Mouse (Mus musculus) cerebellum, postnatal 10 days (tissue): ENCODE measurements around the gene Dbndd2.

Experiments used
- DNase-seq, 2 experiments: peaks; one replicate each; pipeline ENCODE4 v3.0.0; 2021; ENCODE audit warnings: mixed read lengths in 2 of 2

Gene Dbndd2

DNA sequence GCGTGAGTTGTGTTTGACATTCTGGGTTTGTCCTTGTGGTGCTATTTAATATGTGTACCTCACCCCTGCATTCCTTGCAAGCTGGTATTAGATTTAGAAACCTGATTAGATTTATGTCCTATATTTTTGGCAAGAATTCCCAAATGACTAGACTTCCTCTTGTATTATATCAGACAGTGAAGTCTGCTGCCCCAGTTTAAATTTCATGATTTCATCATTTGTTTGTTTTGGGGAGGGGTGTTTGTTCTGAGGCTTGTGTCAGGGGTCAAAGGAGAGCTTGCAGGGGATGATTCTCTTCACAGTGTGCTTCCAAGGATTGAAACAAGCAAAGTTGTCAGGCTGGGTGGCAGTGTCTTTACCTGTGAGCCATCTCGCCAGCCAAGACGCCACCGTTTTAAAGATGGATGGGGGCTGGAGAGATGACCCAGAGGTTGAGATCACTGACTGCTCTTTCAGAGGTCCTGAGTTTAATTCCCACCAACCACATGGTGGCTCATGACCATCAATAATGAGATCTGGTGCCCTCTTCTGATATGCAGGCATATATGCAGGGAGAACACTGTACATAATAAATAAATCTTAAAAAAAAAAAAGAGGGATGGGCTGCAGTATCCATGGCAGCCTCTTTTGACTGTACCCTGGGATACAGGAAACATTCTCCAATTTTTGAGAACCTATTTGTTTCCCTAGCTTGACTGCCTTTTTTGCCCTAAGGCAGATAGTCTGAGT is 19.9 kb downstream of the Dbndd2 start:
- no peak for DNase-seq

DNA sequence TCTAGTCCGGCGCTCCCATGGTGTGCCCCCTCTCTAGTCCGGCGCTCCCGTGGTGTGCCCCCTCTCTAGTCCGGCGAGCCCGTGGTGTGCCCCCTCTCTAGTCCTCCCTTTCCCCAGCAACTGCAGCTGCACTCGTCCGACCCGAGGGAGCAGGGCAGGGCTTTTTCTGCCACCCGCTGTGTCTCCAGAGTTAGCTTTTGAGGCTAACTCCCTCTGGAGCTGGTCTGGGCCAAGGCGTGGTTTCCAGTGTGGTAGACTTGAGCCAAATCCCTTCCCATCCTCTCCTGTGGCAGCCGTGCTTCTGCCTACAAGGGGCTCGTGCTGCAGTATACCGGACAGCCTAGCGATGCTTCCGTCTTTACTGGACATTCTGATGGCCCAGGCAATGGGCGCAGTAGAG is 21.9 kb downstream of the Dbndd2 start:
- no peak for DNase-seq

DNA sequence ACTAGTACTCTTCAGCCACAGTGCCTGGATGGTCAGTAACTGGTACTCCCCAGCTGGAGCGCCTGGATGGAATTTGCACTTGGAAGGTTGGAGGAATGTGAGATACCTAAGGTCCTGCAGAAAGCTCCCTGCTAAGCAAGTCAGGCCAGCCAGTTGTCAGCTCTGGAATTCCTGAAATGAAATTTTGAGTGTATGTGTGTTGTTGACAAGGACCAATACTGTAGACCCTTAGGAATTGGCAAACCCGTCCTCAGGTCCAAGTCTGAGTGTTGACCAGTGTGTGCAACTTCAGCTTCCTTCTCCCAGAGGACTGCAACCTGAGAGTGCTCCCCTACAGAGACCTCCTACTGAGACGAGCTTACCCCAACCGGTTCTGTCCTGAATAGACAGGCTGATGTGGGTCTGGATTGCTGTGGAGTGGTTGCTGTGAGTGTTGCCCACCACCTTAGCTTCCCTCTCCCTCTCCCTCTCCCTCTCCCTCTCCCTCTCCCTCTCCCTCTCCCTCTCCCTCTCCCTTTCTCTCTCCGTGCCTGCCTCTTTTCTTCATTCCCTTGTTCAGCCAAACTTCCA is 24.8 kb downstream of the Dbndd2 start:
- no peak for DNase-seq

DNA sequence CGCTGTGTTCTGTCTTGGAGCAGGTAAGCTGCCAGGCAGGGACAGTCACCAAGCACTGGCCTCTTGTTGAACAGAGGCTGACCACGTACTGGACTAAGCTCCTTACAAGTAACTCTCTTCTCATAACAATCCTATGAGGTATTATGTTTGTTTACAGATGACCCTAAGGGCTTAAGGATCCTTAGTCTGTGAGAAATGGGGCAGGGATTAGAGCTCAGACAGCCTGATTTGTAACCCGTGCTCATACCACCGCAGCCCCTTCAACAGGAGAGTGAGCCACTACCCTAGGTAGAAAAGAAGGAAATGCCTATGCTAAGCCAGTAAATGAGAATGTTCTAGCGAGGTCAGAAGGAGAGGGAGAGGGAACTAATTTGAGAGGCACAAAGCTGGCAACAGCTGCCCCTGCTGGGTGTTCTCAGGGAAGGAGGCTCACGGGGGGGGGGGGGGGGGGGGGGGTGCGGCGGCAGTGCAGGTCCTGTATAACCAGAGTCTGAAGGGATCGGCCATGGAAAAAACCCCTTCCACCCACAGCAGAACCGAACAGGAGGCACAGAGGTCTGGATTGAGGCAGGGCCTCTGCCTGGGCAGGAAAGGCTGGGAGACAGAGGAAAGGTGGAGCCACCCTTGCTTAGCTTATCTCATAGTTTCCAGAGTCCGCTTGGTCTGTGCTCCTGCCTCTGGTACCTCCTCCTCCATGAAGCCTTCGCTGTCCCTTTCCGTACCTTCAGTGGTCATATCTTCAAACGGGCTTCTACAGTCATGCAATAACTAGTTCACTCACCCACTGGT is 26.4 kb downstream of the Dbndd2 start:
- no peak for DNase-seq

DNA sequence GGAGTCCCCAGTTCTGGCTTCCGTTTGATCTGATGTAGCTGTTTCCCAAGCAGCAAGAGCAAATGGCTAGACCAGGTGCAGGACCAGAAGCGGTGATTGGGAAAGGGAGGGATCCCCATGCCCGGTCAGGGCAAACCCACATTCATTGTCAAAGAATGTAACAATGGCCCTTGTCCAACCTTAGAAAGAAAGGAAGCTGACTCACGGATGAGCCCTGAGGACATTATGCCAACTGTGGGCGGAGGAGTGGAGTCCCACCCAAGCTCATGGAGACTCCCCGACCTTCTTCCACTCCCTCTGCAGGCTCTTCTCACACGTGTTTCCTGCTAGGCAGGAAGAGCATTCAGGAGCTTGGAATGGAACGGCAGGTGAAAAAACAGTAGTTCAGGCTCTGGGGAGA is 27.5 kb downstream of the Dbndd2 start:
- DNase-seq: no peak

DNA sequence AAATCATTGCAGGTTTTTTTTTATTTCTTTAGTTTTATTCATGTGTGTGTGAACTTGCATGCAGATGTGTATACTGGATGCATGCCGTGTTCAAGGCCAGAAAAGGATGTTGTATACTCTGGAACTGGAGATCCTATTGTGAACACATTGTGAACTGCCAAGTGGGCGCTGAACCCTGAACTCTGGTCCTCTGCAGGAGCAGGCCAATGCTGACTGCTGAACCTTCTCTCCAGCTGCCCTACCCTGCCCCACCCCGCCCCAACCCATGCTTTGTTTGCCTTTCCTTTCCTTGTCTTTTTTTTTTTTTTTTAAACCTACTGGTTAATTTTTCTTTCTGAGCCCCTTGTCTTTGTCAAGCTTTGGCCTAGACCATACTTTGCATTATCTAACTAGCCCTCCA is 29.0 kb downstream of the Dbndd2 start:
- no peak for DNase-seq

DNA sequence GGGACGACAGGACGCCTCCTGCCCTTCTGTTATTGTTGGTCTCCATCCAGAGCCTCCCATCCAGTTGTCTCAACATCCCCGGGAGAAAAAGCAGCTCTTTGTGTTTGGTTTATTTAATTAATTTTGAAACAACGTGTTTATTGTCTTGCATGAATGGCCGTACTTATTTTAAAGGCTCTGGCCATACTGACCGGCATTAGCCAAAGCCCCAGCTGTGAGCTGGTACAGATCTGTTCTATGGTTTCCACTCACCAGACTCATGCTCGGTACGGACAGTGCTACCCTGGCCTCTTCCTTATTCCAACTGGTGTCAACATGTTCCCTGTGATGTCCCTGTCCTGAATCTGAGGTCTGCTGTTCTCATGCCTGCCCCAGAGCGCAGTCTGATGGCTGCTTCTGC is 30.0 kb downstream of the Dbndd2 start:
- no peak for DNase-seq

DNA sequence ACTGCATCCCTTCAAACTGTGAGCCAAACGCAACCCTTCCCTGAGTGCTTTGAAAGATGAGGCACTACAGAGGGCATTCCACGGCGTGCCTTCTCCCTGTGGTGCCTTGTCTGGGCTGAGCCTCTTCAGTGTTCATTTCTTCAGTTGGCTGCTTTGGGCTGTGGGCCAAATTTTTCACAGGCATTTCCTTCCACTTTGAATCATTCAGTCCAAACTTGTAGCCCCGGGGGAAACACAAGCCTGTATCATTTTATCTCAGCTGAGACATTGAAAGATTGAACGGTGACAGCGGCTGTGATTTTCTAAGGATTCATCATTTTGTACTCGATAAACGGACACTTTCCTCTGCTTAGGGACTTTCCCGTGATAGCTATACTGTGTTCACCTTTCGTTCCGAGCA is 30.7 kb downstream of the Dbndd2 start:
- DNase-seq: no peak

DNA sequence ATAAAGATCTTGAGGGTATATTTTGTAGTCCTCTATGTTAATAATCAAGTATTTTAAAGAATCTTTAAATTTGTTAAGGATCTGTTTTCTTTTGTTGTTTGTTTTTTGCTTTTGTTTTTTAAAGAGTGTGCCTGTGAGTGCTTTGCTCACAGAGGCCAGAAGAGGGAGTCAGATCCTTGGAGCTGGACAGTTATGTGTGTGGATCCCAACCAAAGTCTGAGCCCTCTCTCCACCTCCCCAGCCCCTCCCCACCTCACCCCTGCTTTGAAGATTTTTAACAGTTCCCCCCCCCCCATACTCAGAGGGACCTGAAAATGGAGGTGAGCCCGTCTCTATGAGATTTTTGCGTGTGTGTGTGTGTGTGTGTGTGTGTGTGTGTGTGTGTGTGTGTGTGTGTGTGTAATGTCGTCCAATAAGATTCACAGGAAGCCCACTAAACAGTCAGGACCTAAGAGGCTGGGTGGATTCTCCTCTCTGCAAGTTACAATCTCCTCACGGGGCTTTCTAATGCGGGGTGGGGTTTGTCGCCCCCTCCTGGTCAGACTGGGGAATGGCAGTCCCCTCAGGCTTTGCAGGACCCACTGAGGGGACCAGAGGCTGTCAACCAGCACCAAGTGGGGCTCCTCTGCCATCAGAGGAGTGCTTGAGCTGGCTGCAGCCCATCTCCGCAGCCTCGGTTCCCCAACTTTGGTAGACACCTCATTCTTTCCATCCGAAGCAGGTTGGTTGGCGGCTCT is 31.7 kb downstream of the Dbndd2 start:
- peak; percentile 63 to 65 for DNase-seq

DNA sequence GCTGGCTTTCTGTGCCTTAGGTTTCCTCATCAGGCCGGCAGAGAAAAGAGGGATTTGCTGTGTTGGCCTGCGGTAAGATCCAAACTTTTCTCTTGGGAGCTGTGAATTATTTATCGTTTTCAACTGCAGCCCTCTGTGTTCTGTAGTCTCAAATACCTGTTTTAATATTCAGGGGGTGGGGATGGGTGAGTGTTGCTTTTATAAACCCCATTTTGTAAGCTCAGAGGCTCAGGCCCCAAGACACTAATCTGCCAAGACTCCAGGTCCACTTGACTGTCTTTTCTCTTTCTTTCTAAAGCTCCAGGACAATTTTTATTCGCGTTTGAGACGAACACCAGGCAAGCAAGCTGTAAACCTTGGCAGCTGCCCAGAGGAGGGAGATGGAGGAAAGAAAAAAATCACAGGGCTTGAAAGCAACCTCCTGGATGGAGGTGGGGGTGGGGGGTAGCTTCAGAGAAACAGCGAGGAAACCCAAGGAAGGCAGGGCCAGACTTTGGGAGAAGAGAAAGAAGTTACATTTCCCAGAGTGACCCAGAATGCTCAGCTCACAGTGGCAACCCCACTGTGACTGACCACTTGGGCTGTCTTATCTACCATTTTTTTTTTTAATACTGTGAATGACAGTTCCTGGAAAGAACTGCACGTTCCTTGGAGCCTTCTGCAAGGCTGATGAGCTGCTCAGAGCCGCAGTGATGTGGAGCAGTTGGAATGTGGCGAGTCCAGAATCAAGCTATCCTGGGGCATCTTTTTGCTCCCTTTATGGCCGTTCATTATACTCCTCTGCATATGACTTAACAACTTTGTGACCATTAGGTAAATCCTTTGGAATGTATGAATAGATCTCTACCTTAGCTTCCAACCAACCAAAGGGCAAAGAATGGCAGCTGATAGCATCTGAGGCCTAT is 32.6 kb downstream of the Dbndd2 start:
- peak in 1 of 2 experiments; percentile 32 for DNase-seq

DNA sequence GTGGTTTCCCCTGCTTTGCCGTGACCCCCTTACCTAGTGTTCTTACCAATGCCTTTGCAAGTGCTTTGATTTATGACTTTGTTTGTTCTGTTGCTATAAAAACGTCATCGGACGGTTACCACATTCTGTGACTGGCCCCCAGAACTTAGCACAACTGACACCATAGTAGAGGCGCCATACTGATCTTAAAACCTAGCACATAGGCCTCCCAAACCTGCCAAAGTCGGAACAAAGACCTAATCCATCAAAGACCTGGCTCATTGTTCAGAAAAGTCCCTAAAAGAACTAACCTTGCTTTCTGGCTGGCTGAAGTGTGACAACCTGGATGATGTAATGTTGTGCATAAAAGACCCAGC is 33.2 kb downstream of the Dbndd2 start:
- DNase-seq: no peak

DNA sequence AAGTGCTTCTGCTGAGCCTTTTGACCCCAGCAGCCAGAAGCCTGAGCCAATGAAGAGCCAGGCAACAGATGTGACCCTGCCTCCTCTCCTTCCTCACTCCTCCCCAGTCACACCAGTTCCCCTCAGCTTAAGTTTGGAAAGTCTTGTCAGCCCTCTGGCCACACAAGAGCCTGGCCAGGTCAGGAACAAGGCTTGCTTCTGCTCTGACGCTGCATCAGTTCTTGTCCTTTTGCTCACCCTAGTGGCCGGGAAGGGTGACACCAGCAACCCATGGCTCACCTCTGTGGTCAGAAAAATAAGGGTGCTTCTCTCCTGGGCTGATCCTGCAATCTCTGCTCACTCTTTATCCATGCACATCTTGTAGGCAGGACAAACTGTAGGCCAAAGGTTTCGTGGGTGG is 34.9 kb downstream of the Dbndd2 start:
- DNase-seq: peak; percentile 60 to 62

DNA sequence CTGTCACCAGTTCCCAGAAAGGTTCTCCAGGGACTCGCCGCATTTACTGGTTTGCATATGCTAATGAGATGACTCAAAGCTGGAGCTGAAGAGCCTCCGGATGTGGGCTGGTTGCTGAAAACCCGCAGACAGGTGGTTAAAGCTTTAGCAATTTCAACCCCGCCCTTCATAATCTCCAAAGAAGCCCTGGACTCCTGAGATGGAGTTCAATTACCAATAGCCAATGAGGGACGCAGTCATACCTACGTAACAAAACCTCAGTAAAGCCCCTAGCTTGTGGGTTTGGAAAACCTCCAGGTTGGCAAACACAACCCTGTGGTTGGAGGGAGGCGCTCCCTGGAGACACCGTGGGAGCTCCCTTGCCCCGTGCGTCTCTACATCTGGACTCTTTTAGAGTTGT is 35.9 kb downstream of the Dbndd2 start:
- no peak for DNase-seq

DNA sequence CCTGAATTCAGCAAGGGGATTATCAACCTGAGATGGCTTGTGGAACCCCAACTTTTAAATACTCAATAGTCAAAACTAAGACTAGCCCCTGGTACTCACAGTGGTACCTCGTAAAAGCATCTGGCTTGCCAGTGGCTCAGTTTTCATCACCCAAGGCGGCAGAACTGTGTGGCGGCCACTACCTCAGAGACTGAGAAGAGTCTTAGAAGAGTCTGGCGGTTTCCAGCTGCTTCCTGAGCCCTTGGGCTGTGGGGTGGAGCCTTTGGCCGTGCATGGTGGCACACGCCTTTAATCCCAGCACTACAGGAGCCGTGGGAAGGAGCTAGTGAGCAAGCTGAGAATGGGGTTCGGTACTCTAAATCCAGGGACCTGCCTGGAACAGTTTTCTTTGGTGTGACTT is 36.4 kb downstream of the Dbndd2 start:
- no peak for DNase-seq

DNA sequence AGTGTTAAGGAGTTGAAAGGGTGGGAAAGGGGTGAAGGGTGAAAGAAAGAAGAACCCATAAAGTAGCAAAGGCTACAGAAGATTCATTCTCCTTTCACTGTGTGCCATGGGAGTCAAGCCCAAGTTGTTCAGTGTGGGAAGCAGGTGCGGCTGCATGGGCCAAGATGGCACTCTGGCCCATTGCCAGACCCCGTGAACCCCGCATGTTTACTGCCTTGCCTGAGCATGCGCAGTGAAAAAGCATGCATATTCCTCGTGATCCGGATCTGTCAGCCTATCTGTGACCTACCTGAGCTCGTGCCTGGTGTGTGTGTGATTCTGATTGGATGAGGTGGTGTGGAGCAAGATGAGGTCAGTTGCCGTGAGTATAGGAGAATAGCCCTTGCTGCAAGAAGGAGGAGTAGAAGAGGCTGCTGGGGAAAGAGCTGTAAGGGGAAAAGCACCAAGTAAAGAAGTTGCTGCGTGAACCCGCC is 37.4 kb downstream of the Dbndd2 start:
- peak; percentile 65 to 69 for DNase-seq

DNA sequence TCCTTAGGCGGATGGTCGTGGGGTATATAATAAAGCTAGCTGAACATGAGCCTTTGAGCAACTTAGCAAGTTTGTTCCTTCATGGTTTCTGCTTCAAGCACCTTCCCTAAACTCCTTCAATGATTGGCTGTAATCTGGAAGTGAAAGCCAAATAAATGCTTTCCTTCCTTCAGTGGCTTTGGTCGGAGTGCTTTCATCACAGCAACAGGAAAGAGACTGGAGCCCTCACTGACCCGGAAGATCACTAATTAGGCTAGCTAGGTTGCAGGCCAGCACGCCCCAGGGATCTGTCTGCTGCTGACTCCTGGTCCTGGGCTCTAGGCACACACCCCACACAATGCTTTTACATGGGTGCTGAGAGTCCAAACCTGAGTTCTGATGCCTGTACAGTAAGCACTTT is 42.7 kb downstream of the Dbndd2 start:
- DNase-seq: no peak

DNA sequence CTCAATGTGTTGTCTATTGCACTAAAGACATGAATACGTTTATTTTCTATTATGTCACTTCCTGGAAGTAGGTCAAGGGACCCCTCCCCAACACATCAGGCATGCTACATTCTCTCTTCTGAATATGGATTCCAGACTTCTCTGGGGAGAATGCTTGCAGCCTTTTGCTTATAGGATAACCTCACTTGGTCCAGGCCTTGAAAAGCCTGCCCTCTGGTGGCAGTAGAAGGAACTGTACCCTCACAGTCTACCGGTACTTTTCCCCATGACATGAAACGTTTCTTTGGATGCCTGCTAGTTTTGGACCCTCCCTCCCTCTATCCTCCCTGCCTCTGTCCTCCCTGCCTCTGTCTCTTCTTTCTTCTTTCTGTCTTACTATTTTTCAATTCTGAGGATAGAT is 45.3 kb downstream of the Dbndd2 start:
- peak; percentile 87 to 91 for DNase-seq

DNA sequence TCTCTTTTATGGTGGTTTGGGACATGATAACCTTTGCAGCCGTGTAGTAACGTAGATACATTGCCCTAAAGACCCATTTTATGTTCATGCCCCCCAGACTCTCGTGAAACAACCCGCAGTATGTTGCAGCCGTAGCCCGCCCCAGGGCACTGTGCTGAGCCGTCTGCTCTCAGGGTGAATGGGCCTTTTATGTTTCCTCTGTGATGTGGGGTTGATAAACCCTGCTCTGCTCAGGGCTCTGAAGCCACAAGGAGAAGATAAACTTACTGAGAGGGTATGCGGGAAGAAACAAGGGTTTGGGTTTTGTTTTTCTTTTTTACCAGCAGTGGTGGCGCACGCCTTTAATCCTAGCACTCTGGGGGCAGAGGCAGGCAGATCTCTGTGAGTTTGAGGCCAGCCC is 48.4 kb downstream of the Dbndd2 start:
- DNase-seq: no peak

DNA sequence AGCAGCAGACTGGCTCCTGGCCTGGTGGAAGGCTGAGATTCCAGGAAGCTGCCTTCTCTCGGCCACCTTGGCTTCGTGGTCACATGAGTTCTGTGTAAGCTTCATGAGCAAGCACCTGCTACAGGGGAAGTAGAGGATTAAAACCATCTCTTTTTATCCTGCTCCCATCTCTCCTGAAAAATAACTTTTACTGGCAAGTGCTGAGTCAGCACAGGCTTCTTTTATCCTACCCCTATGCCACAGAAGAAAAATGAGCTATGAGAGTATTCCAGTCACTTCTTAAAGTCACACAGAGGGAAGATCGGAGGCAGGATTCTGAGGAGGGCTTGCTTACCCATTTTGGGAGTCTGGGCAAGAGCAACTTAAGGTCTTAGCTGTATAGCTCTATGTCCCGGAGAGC is 51.1 kb downstream of the Dbndd2 start:
- DNase-seq: no peak

DNA sequence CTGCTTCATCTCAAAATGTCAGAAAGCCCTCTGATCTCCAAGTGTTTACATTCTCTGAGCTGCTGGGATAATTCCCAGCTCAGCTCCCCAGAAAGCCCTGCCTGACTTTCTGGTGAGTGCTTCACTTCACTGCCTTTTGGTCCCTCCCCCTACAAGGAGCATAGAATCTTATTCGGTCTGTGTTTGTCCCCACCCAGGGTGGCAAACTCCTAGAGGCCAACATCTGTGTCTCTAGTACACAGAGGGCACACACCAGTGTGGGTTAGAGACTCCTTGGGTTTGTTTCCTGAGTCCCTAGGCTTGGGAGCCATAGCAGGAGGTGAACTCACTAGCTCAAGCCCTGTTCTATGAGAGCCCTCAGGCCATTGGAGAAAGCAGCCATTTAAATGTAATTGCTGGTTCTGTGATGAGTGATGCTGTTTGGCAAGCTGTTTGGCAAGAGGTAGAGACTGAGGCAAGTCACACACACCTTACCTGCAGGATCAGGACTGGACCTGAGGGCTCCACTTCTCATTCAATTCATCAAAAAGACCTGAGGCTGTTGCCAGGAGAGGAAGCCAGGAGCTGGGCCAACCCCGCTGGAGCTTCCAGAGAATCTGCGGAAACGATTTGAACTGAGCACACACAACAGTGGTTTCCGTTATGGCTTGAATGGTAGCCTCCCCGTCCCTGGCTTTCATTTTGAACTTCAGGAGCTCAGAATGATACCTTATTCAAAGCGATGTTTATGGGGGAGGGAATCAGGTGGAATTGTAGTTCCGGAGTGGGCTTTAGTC is 54.9 kb downstream of the Dbndd2 start:
- peak; percentile 37 to 47 for DNase-seq

DNA sequence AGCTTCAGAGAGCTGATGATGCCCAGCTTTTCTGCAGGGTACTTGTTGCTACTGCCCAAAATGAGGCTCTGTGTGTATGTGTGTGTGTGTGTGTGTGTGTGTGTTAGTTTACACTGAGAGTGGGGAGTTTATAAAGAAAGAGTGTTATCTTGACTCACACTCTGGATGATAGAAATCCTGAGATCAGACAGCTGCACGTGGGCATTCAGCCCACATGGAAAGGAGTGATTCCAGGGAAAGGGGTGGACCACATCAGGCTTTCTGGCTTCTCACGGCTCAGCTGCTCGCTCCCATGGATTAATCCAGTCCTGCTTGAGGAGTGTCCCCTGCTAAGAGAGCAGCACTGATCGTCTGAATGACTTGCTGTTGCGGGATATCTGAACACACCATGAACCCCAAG is 56.2 kb downstream of the Dbndd2 start:
- DNase-seq: no peak

DNA sequence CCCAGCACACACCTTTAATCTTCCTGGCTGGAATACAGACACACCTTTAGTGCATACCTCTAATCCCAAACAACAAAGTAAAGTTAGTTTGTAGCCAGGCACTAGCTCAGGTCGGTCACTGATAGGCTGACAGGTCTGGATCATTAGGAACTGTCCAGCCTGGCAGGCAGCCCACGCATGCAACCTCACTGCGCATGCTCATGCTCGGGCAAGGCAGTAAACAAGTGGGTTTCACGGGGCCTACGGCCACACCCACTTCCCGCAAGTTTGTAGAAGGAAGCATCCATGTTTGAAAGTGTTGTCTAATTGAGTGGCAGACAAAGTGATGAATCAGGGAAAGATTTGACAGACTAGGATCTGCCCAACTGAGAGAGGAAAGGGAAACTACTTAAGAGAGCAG is 56.7 kb downstream of the Dbndd2 start:
- no peak for DNase-seq
